Mouse (Mus musculus) midbrain, postnatal 0 days (tissue): ENCODE data around the gene Rps27l. TPM values are rescaled to one million over a fixed set of nuclear protein-coding genes. Genes with fewer than 3 reads are reported as not detected.

ENCODE experiments used
- ATAC-seq: fragments of 200-750 bp; cut with Nextera tagmentation; 2 replicates; pipeline ENCODE4 v1.8.0; 2017; ENCODE audit warnings: moderate number of reproducible peaks, mild to moderate bottlenecking, moderate TSS enrichment, moderate library complexity; ENCODE audit not compliant: low FRiP score
- DNase-seq: peaks from one replicate; pipeline ENCODE4 v3.0.0-alpha.2; 2015; ENCODE audit warnings: low spot score
- H3K27ac ChIP-seq: fragments of 300-500 bp; sonication (generic); 2 replicates; pipeline ENCODE4 v1.5.1; 2014; ENCODE audit warnings: low read depth, mild to moderate bottlenecking, low read length, mixed read lengths
- H3K27me3 ChIP-seq: fragments of 300-500 bp; sonication (generic); 2 replicates; pipeline ENCODE4 v1.6.1; 2014; ENCODE audit warnings: low read length, control low read depth, mixed read lengths; ENCODE audit not compliant: insufficient read depth
- H3K36me3 ChIP-seq: fragments of 300-500 bp; sonication (generic); 2 replicates; pipeline ENCODE4 v1.6.1; 2014; ENCODE audit warnings: low read length, control low read depth, mixed read lengths; ENCODE audit not compliant: insufficient read depth
- H3K4me1 ChIP-seq: fragments of 300-500 bp; sonication (generic); 2 replicates; pipeline ENCODE4 v1.6.1; 2014; ENCODE audit warnings: mild to moderate bottlenecking, control low read depth, antibody characterized with exemption, low read length, mixed read lengths; ENCODE audit not compliant: insufficient read depth
- H3K4me2 ChIP-seq: fragments of 300-500 bp; sonication (generic); 2 replicates; pipeline ENCODE4 v1.6.1; 2014; ENCODE audit warnings: low read depth, mild to moderate bottlenecking, low read length, mixed read lengths; ENCODE audit not compliant: poor library complexity, severe bottlenecking
- H3K4me3 ChIP-seq: fragments of 300-500 bp; sonication (generic); 2 replicates; pipeline ENCODE4 v1.5.1; 2014; ENCODE audit warnings: low read depth, mild to moderate bottlenecking, low read length, moderate library complexity
- H3K9ac ChIP-seq: fragments of 300-500 bp; sonication (generic); replicated peaks from 2 replicates; pipeline ENCODE4 v1.6.1; 2014; ENCODE audit warnings: mild to moderate bottlenecking, low read length, moderate library complexity, mixed read lengths; ENCODE audit not compliant: poor library complexity, severe bottlenecking
- H3K9me3 ChIP-seq: fragments of 300-500 bp; sonication (generic); 2 replicates; pipeline ENCODE4 v1.6.1; 2016; ENCODE audit warnings: low read length, control low read depth
- CTCF ChIP-seq: IDR thresholded peaks from 2 replicates; pipeline ENCODE4 v1.5.1; 2016; ENCODE audit warnings: antibody characterized with exemption, mild to moderate bottlenecking
- WGBS: fragments of 180-500 bp; shearing (Covaris S2); extraction: QIAGEN DNeasy Blood & Tissue Kit; methylation state at CpG from one replicate; pipeline ENCODE4 v1.1.7; 2014; 5-methylcytosine and 5-hydroxymethylcytosine counted together
- polyA plus RNA-seq: library from polyadenylated mRNA; unstranded; fragments of >200 nt; fragmentation: Nextera tagmentation; extraction: Ambion mirVana; gene quantifications from 2 replicates; pipeline ENCODE4 v1.2.1, GENCODE M21; 2015
- total RNA-seq: library from RNA; depleted of rRNA; stranded (reverse); fragments of >200 nt; gene quantifications from 2 replicates; pipeline ENCODE4 v1.2.3, GENCODE M21; 2014

Gene Rps27l
- total and polyA plus RNA-seq, 2 experiments from 2014 or later = 51.7 to 168 TPM

- H3K4me1 ChIP-seq = no peaks in the 10 kb centered on the region
- no peaks in the 10 kb centered on the region for H3K9me3 ChIP-seq
- no peak overlapping the region for H3K4me2 ChIP-seq
- TF ChIP-seq CTCF = no peak
- no peak overlapping the region for H3K27ac ChIP-seq
- H3K4me3 ChIP-seq = no peak overlapping the region
- H3K27me3 ChIP-seq = no peaks in the 10 kb centered on the region
- no peak overlapping the region for H3K9ac ChIP-seq
- no peak for ATAC-seq
- H3K36me3 ChIP-seq = no peaks in the 10 kb centered on the region
- 86% methylated on average over 1 of the region's 1 CpGs for WGBS
- no peak for DNase-seq
These were observed 32.6 kb downstream of the Rps27l start for GRCm38 (mm10) chr9:66978468-66978867.

GRCm38 (mm10) chr9:66980458-66980857 is 34.6 kb downstream of the Rps27l start:
- 5% methylated on average over 5 of the region's 5 CpGs for WGBS

GRCm38 (mm10) chr9:66982085-66982484 is 36.2 kb downstream of the Rps27l start:
- DNase-seq (no peak), ATAC-seq (no peak)
- Histone ChIP-seq H3K4me1 (no peaks in the 10 kb centered on the region), H3K9me3 (no peaks in the 10 kb centered on the region), H3K4me2 (no peak overlapping the region), H3K4me3 (no peak overlapping the region), H3K27ac (no peak overlapping the region), H3K36me3 (no peaks in the 10 kb centered on the region), H3K9ac (no peak overlapping the region), H3K27me3 (no peaks in the 10 kb centered on the region)
- no peak for TF ChIP-seq CTCF
- WGBS = 79% methylated on average over 7 of the region's 7 CpGs

More at GRCm38 (mm10) chr9:66980458-66980857, 34.6 kb downstream of the Rps27l start:
- Histone ChIP-seq H3K4me3 (no peak overlapping the region), H3K4me1 (no peaks in the 10 kb centered on the region), H3K27ac (no peak overlapping the region), H3K36me3 (no peaks in the 10 kb centered on the region), H3K27me3 (no peaks in the 10 kb centered on the region), H3K4me2 (no peak overlapping the region), H3K9ac (no peak overlapping the region), H3K9me3 (no peaks in the 10 kb centered on the region)
- peak; percentile 91 for TF ChIP-seq CTCF
- ATAC-seq (no peak), DNase-seq (peak; percentile 75)

- H3K27me3 ChIP-seq = no peaks in the 10 kb centered on the region
- H3K4me3 ChIP-seq = no peak overlapping the region
- H3K9me3 ChIP-seq = no peaks in the 10 kb centered on the region
- no peaks in the 10 kb centered on the region for H3K4me1 ChIP-seq
- TF ChIP-seq CTCF = no peak
- no peak for DNase-seq
- H3K36me3 ChIP-seq = no peaks in the 10 kb centered on the region
- H3K9ac ChIP-seq = no peak overlapping the region
- no peak overlapping the region for H3K27ac ChIP-seq
- WGBS = 74% methylated on average over 7 of the region's 7 CpGs
- no peak overlapping the region for H3K4me2 ChIP-seq
- ATAC-seq = no peak
These were observed 39.5 kb downstream of the Rps27l start for GRCm38 (mm10) chr9:66985377-66985776.

GRCm38 (mm10) chr9:66988198-66988887 is 42.5 kb downstream of the Rps27l start:
- 63% methylated on average over 11 of the region's 11 CpGs for whole genome bisulfite sequencing
- no peak overlapping the region for H3K4me2 ChIP-seq
- H3K4me3 ChIP-seq = no peak overlapping the region
- no peak overlapping the region for H3K9ac ChIP-seq
- DNase-seq (no peak), ATAC-seq (no peak)
- no peak overlapping the region for H3K27ac ChIP-seq
- no peaks in the 10 kb centered on the region for H3K36me3 ChIP-seq
- TF ChIP-seq CTCF = no peak
- no peaks in the 10 kb centered on the region for H3K4me1 ChIP-seq
- H3K9me3 ChIP-seq = no peaks in the 10 kb centered on the region
- H3K27me3 ChIP-seq = no peaks in the 10 kb centered on the region

- Histone ChIP-seq H3K4me2 (no peak overlapping the region), H3K9ac (no peak overlapping the region), H3K27ac (no peak overlapping the region), H3K27me3 (no peaks in the 10 kb centered on the region), H3K4me1 (no peaks in the 10 kb centered on the region), H3K4me3 (no peak overlapping the region), H3K36me3 (no peaks in the 10 kb centered on the region), H3K9me3 (no peaks in the 10 kb centered on the region)
- DNase-seq (no peak), ATAC-seq (no peak)
- TF ChIP-seq CTCF = no peak
- 47% methylated on average over 6 of the region's 6 CpGs for WGBS
These were observed 43.1 kb downstream of the Rps27l start for GRCm38 (mm10) chr9:66988888-66989414.
